Mouse (Mus musculus) olfactory bulb, adult 2 months (tissue): ENCODE measurements around the gene Trmt44.

Source experiments
- CTCF ChIP-seq: fragments of 200-500 bp; IDR thresholded peaks from 2 replicates; pipeline ENCODE4 v1.5.1; 2012; ENCODE audit warnings: low read depth, mild to moderate bottlenecking, low read length, moderate library complexity; ENCODE audit not compliant: insufficient read depth
- POLR2A ChIP-seq: fragments of 200-500 bp; IDR thresholded peaks from 2 replicates; pipeline ENCODE4 v1.6.1; 2012; ENCODE audit warnings: mild to moderate bottlenecking, low read depth, low read length, moderate library complexity; ENCODE audit not compliant: insufficient read depth

DNA sequence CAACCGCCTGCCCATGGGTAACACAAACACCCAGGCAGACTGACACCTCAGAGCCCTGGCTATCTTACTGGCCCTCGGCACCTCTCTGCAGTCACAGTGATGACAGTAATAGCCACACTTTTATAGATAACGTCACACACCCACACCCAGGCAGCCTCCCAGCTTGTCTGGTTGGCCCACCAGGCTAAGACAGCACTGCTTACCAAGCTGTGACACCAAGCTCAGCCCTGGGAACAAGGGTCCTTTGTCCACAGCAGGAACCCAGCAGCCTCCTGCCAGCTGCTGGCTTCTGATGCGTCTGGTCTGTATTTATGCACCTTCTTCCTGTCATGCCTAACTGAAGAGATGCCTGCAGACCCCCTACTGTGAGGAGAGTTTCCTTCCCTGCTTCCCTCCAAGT, 46.2 kb upstream of the Trmt44 start:
- TF ChIP-seq POLR2A (no peak), CTCF (no peak)
